Mouse (Mus musculus) limb, embryonic 14.5 days (tissue): ENCODE results near the gene Ap1b1. TPM values are rescaled to one million over a fixed set of nuclear protein-coding genes. Genes with fewer than 3 reads are reported as not detected.

Experiments used
- ATAC-seq: fragments of 200-750 bp; cut with Nextera tagmentation; 2 replicates; pipeline ENCODE4 v1.8.0; 2017; ENCODE audit warnings: low read depth, moderate number of reproducible peaks, moderate TSS enrichment; ENCODE audit not compliant: low FRiP score
- DNase-seq: peaks from one replicate; pipeline ENCODE4 v3.0.0-alpha.2; 2015; ENCODE audit warnings: low spot score
- H3K27ac ChIP-seq: fragments of 300-500 bp; sonication (generic); replicated peaks from 2 replicates; pipeline ENCODE4 v1.5.1; 2014; ENCODE audit warnings: low read depth, mild to moderate bottlenecking, low read length, moderate library complexity, mixed read lengths
- H3K27me3 ChIP-seq: fragments of 300-500 bp; sonication (generic); 2 replicates; pipeline ENCODE4 v1.6.1; 2014; ENCODE audit warnings: low read length, mixed read lengths; ENCODE audit not compliant: control insufficient read depth, insufficient read depth
- H3K36me3 ChIP-seq: fragments of 300-500 bp; sonication (generic); 2 replicates; pipeline ENCODE4 v1.6.1; 2014; ENCODE audit warnings: mild to moderate bottlenecking, low read length, moderate library complexity, mixed read lengths; ENCODE audit not compliant: control insufficient read depth, insufficient read depth
- H3K4me1 ChIP-seq: fragments of 300-500 bp; sonication (generic); 2 replicates; pipeline ENCODE4 v1.6.1; 2014; ENCODE audit warnings: antibody characterized with exemption, low read length, mixed read lengths; ENCODE audit not compliant: control insufficient read depth, insufficient read depth
- H3K4me2 ChIP-seq: fragments of 300-500 bp; sonication (generic); replicated peaks from 2 replicates; pipeline ENCODE4 v1.6.1; 2014; ENCODE audit warnings: low read depth, mild to moderate bottlenecking, low read length, moderate library complexity; ENCODE audit not compliant: severe bottlenecking
- H3K4me3 ChIP-seq: fragments of 300-500 bp; sonication (generic); replicated peaks from 2 replicates; pipeline ENCODE4 v1.5.1; 2014; ENCODE audit warnings: low read length
- H3K9ac ChIP-seq: fragments of 300-500 bp; sonication (generic); 2 replicates; pipeline ENCODE4 v1.6.1; 2014; ENCODE audit warnings: mild to moderate bottlenecking, low read depth, low read length, moderate library complexity; ENCODE audit not compliant: severe bottlenecking
- H3K9me3 ChIP-seq: fragments of 300-500 bp; sonication (generic); 2 replicates; pipeline ENCODE4 v1.6.1; 2016; ENCODE audit warnings: low read length; ENCODE audit not compliant: control insufficient read depth
- POLR2A ChIP-seq: fragments of 200-500 bp; IDR thresholded peaks from 2 replicates; pipeline ENCODE4 v1.8.0; 2012; ENCODE audit warnings: inconsistent platforms, mild to moderate bottlenecking, moderate library complexity, borderline replicate concordance; ENCODE audit not compliant: insufficient read depth, insufficient read length; ENCODE audit errors: extremely low read depth
- WGBS: fragments of 180-500 bp; shearing (Covaris S2); extraction: QIAGEN DNeasy Blood & Tissue Kit; methylation state at CpG from one replicate; pipeline ENCODE4 v1.1.7; 2014; 5-methylcytosine and 5-hydroxymethylcytosine counted together
- polyA plus RNA-seq, 2 experiments: library from polyadenylated mRNA; depleted of rRNA in 1 of 2; stranded (reverse) in 1 of 2; unstranded in 1 of 2; fragments of >200 nt; fragmentation: Nextera tagmentation in 1 of 2; extraction: Ambion mirVana in 1 of 2; gene quantifications; 2 replicates each; pipeline versions ENCODE4 v1.2.1 to v1.2.3; 2012 to 2014

Ap1b1 gene
- polyA plus RNA-seq, 2 experiments = 49.0 to 52.0 TPM

- no peaks in the 10 kb centered on the region for H3K4me1 ChIP-seq
- no peaks in the 10 kb centered on the region for H3K27me3 ChIP-seq
- H3K9ac ChIP-seq = no peak overlapping the region
- no peak overlapping the region for H3K4me3 ChIP-seq
- H3K9me3 ChIP-seq = no peaks in the 10 kb centered on the region
- ATAC-seq (no peak), DNase-seq (peak; percentile 41)
- 46% methylated on average over 2 of the region's 2 CpGs for WGBS
- no peak overlapping the region for H3K27ac ChIP-seq
- peaks cover 83% of the 10 kb centered on the region for H3K36me3 ChIP-seq
- no peak for TF ChIP-seq POLR2A
- no peak overlapping the region for H3K4me2 ChIP-seq
Measured at GRCm38 (mm10) chr11:5015720-5016119, 29.1 kb downstream of the Ap1b1 start.

GRCm38 (mm10) chr11:5016286-5016685, 29.7 kb downstream of the Ap1b1 start:
- H3K4me1 ChIP-seq = no peaks in the 10 kb centered on the region
- no peak overlapping the region; the same call in 1 of the 2 replicates for H3K27ac ChIP-seq
- no peaks in the 10 kb centered on the region for H3K27me3 ChIP-seq
- TF ChIP-seq POLR2A = no peak
- no peak overlapping the region for H3K4me3 ChIP-seq
- H3K9ac ChIP-seq = no peak overlapping the region
- WGBS = 90% methylated on average over 5 of the region's 5 CpGs
- no peak for ATAC-seq
- no peak for DNase-seq
- H3K9me3 ChIP-seq = no peaks in the 10 kb centered on the region
- peaks cover 83% of the 10 kb centered on the region for H3K36me3 ChIP-seq
- H3K4me2 ChIP-seq = no peak overlapping the region

- ATAC-seq = no peak
- Histone ChIP-seq H3K9me3 (no peaks in the 10 kb centered on the region), H3K4me3 (no peak overlapping the region), H3K4me2 (no peak overlapping the region), H3K36me3 (peaks cover 82% of the 10 kb centered on the region), H3K4me1 (no peaks in the 10 kb centered on the region), H3K9ac (no peak overlapping the region), H3K27me3 (no peaks in the 10 kb centered on the region), H3K27ac (no peak overlapping the region)
- TF ChIP-seq POLR2A = no peak
- 62% methylated on average over 6 of the region's 6 CpGs for WGBS
- no peak for DNase-seq
Measured at GRCm38 (mm10) chr11:5017506-5017905, 30.9 kb downstream of the Ap1b1 start.

GRCm38 (mm10) chr11:5025108-5025507, 38.5 kb downstream of the Ap1b1 start:
- H3K4me3 ChIP-seq = no peak overlapping the region
- TF ChIP-seq POLR2A = no peak
- H3K36me3 ChIP-seq = peaks cover 77% of the 10 kb centered on the region
- no peak for DNase-seq
- H3K4me1 ChIP-seq = no peaks in the 10 kb centered on the region
- no peaks in the 10 kb centered on the region for H3K27me3 ChIP-seq
- H3K4me2 ChIP-seq = no peak overlapping the region
- H3K9ac ChIP-seq = no peak overlapping the region
- ATAC-seq = no peak
- H3K27ac ChIP-seq = no peak overlapping the region
- no peaks in the 10 kb centered on the region for H3K9me3 ChIP-seq
- 94% methylated on average over 1 of the region's 1 CpGs for WGBS

GRCm38 (mm10) chr11:5028228-5028627, 41.6 kb downstream of the Ap1b1 start:
- Histone ChIP-seq H3K36me3 (peaks cover 88% of the 10 kb centered on the region), H3K9me3 (no peaks in the 10 kb centered on the region), H3K27ac (no peak overlapping the region), H3K4me2 (no peak overlapping the region), H3K4me3 (no peak overlapping the region), H3K9ac (no peak overlapping the region), H3K27me3 (no peaks in the 10 kb centered on the region), H3K4me1 (no peaks in the 10 kb centered on the region)
- WGBS = 92% methylated on average over 7 of the region's 7 CpGs
- no peak for ATAC-seq
- TF ChIP-seq POLR2A = no peak
- DNase-seq = no peak

- Histone ChIP-seq H3K4me1 (no peaks in the 10 kb centered on the region), H3K4me2 (no peak overlapping the region), H3K9me3 (no peaks in the 10 kb centered on the region), H3K27ac (no peak overlapping the region), H3K36me3 (peaks cover 90% of the 10 kb centered on the region), H3K4me3 (no peak overlapping the region), H3K27me3 (no peaks in the 10 kb centered on the region), H3K9ac (no peak overlapping the region)
- DNase-seq = no peak
- no peak for TF ChIP-seq POLR2A
- ATAC-seq = no peak
- WGBS = 90% methylated on average over 10 of the region's 10 CpGs
Measured at GRCm38 (mm10) chr11:5032706-5033105, 46.1 kb downstream of the Ap1b1 start.
